Mouse (Mus musculus): ENCODE data around the gene Nup160.

Nup160 gene

GRCm38 (mm10) chr2:90661426-90661825, 15.6 kb upstream of the Nup160 start:
- DNase-seq (ENCODE audit: low read depth, low spot score) = no peak

- no peak for DNase-seq (ENCODE audit: low read depth, low spot score)
These were observed 10.2 kb upstream of the Nup160 start for GRCm38 (mm10) chr2:90666591-90667387.

- DNase-seq (ENCODE audit: low read depth, low spot score) = no peak
These were observed 9.4 kb upstream of the Nup160 start for GRCm38 (mm10) chr2:90667388-90668265.

GRCm38 (mm10) chr2:90670343-90670742, 6.7 kb upstream of the Nup160 start:
- DNase-seq (ENCODE audit: low read depth, low spot score) = no peak

GRCm38 (mm10) chr2:90673339-90673738, 3.7 kb upstream of the Nup160 start:
- no peak for DNase-seq (ENCODE audit: low read depth, low spot score)

GRCm38 (mm10) chr2:90674555-90674954, 2.5 kb upstream of the Nup160 start:
- peak; percentile 70 for DNase-seq (ENCODE audit: low read depth, low spot score)

- DNase-seq (ENCODE audit: low read depth, low spot score) = no peak
These were observed 1.5 kb upstream of the Nup160 start for GRCm38 (mm10) chr2:90675488-90675887.

- DNase-seq (ENCODE audit: low read depth, low spot score) = peak; percentile 55
These were observed 1.4 kb downstream of the Nup160 start for GRCm38 (mm10) chr2:90678256-90679060.

GRCm38 (mm10) chr2:90679061-90679810, 2.2 kb downstream of the Nup160 start:
- peak; percentile 96 for DNase-seq (ENCODE audit: low read depth, low spot score)

- no peak for DNase-seq (ENCODE audit: low read depth, low spot score)
These were observed 23.9 kb downstream of the Nup160 start for GRCm38 (mm10) chr2:90700943-90701342.

- DNase-seq (ENCODE audit: low read depth, low spot score) = peak; percentile 76
These were observed 31.5 kb downstream of the Nup160 start for GRCm38 (mm10) chr2:90708548-90708947.

GRCm38 (mm10) chr2:90715555-90716092, 38.6 kb downstream of the Nup160 start:
- peak; percentile 20 for DNase-seq (ENCODE audit: low read depth, low spot score)

GRCm38 (mm10) chr2:90717366-90717765, 40.4 kb downstream of the Nup160 start:
- no peak for DNase-seq (ENCODE audit: low read depth, low spot score)

- DNase-seq (ENCODE audit: low read depth, low spot score) = no peak
These were observed 40.9 kb downstream of the Nup160 start for GRCm38 (mm10) chr2:90717948-90718347.

- no peak for DNase-seq (ENCODE audit: low read depth, low spot score)
These were observed 49.8 kb downstream of the Nup160 start for GRCm38 (mm10) chr2:90726818-90727217.

GRCm38 (mm10) chr2:90735326-90735725, 58.3 kb downstream of the Nup160 start:
- DNase-seq (ENCODE audit: low read depth, low spot score) = no peak

- DNase-seq (ENCODE audit: low read depth, low spot score) = no peak
These were observed 61.8 kb downstream of the Nup160 start for GRCm38 (mm10) chr2:90738801-90739200.

GRCm38 (mm10) chr2:90739327-90739726, 62.3 kb downstream of the Nup160 start:
- no peak for DNase-seq (ENCODE audit: low read depth, low spot score)

- no peak for DNase-seq (ENCODE audit: low read depth, low spot score)
These were observed 62.9 kb downstream of the Nup160 start for GRCm38 (mm10) chr2:90739921-90740320.

- peak; percentile 38 for DNase-seq (ENCODE audit: low read depth, low spot score)
These were observed 67.5 kb downstream of the Nup160 start for GRCm38 (mm10) chr2:90744285-90745052.

All from R1 (cell line).